ENCODE assay signal across 24 mouse cellular contexts in the genomic region with DNA sequence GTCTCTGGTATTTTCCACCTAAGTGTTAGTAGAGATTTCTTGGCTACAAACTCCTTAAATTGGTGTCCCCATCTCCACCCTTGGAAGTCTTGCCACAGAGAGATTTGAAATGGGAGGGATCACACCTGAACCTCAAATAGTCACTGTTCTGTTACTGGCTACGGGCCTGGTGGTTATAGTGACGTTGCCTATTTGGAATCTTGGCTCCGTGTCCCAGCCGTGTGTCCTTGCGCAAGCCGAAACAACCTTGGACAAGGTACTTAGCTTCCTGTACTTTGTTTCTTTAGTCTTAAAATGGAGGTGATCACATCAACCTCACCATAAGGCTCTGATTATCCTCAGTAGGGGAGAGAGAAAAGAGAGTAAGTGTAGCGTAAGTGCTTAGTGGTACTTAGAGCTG. TPM values are rescaled to one million over a fixed set of nuclear protein-coding genes. Genes with fewer than 3 reads are reported as not detected.
A peak's percentile ranks its signal among the peaks of the same experiment; 100 is the strongest.
DNase-seq lines count a peak whose midpoint lies in the region; ATAC-seq and TF ChIP-seq lines count a peak whose summit lies in the region.
"Had no signal": no experiment of that assay in that cellular context is flagged by ENCODE, and none has a peak within 500 bp of the region (broad histone marks: within the 10 kb centered on the region; RNA-seq: fewer than 3 reads in every experiment).

No protein-coding gene starts in this region.

- no peak overlapping the region for H3K4me3 ChIP-seq in liver, adult 2 months (ENCODE audit: insufficient read depth, low read depth, low read length)
- H3K4me3 ChIP-seq in liver, embryonic 11.5 days (ENCODE audit: low read depth, low read length), result no peak overlapping the region
- H3K4me3 ChIP-seq in hindbrain, embryonic 16.5 days (ENCODE audit: low read length), result no peak overlapping the region
- H3K4me3 ChIP-seq: embryonic facial prominence, embryonic 15.5 days; forebrain, embryonic 12.5 days; heart, embryonic 13.5 days; hindbrain, embryonic 12.5 days; intestine, embryonic 15.5 days; layer of hippocampus, adult 2 months; myocyte; neural tube, embryonic 15.5 days had no signal

- no peaks in the 10 kb centered on the region for H3K27me3 ChIP-seq in liver, adult 2 months (ENCODE audit: control insufficient read depth, insufficient read depth, low read length)
- no peaks in the 10 kb centered on the region for H3K27me3 ChIP-seq in liver, embryonic 11.5 days (replicated peaks; ENCODE audit: control insufficient read depth, insufficient read depth, low read length)
- no peaks in the 10 kb centered on the region for H3K27me3 ChIP-seq in hindbrain, embryonic 16.5 days (replicated peaks; ENCODE audit: control insufficient read depth, insufficient read depth, low read length)
- H3K27me3 ChIP-seq: embryonic facial prominence, embryonic 15.5 days; forebrain, embryonic 12.5 days; heart, embryonic 13.5 days; hindbrain, embryonic 12.5 days; intestine, embryonic 15.5 days; neural tube, embryonic 15.5 days had no signal

- no peaks in the 10 kb centered on the region for H3K36me3 ChIP-seq in liver, adult 2 months (ENCODE audit: control insufficient read depth, insufficient read depth, low read length)
- no peaks in the 10 kb centered on the region for H3K36me3 ChIP-seq in liver, embryonic 11.5 days (ENCODE audit: control insufficient read depth, insufficient read depth, low read length)
- no peaks in the 10 kb centered on the region for H3K36me3 ChIP-seq in hindbrain, embryonic 16.5 days (ENCODE audit: control insufficient read depth, insufficient read depth, low read length)
- H3K36me3 ChIP-seq: embryonic facial prominence, embryonic 15.5 days; forebrain, embryonic 12.5 days; heart, embryonic 13.5 days; hindbrain, embryonic 12.5 days; intestine, embryonic 15.5 days; neural tube, embryonic 15.5 days had no signal

- no peak for TF ChIP-seq CTCF in liver, adult 2 months (IDR thresholded peaks at IDR 0.05; ENCODE audit: low read depth, low read length)

- peak; percentile 46 to 59 for DNase-seq in heart, postnatal 10 days
- no peak for DNase-seq in heart, postnatal 4 days
- DNase-seq in liver, adult 2 months (ENCODE audit: extremely low read depth, low read depth, low spot score), result peak; percentile 82
- no peak for DNase-seq in liver, embryonic 11.5 days (ENCODE audit: low spot score)
- peak; percentile 34 for DNase-seq in fat pad, adult 2 months (ENCODE audit: extremely low read depth, low read depth, low spot score)
- DNase-seq: cerebellum, postnatal 14 days; embryo, embryonic 11 days; gastrocnemius, postnatal 25 days; left cerebral cortex, postnatal 4 days; midbrain, embryonic 14.5 days; right cerebral cortex, postnatal 4 days; thymus, postnatal 25 days had no signal

- no peak overlapping the region for H3K9ac ChIP-seq in liver, adult 2 months (ENCODE audit: low read depth, low read length)
- no peak overlapping the region for H3K9ac ChIP-seq in liver, embryonic 11.5 days (ENCODE audit: low read depth, low read length)
- no peak overlapping the region for H3K9ac ChIP-seq in hindbrain, embryonic 16.5 days (ENCODE audit: low read depth, low read length)
- H3K9ac ChIP-seq: embryonic facial prominence, embryonic 15.5 days; forebrain, embryonic 12.5 days; heart, embryonic 13.5 days; hindbrain, embryonic 12.5 days; intestine, embryonic 15.5 days; liver, embryonic 14.5 days; neural tube, embryonic 15.5 days had no signal

- 32% methylated on average over 7 of the region's 7 CpGs for WGBS in liver, adult 2 months
- 90% methylated on average over 7 of the region's 7 CpGs for WGBS in liver, embryonic 11.5 days
- WGBS in hindbrain, embryonic 16.5 days, result 90% methylated on average over 7 of the region's 7 CpGs

- H3K79me2 ChIP-seq in liver, adult 2 months (ENCODE audit: control insufficient read depth, insufficient read depth, low read length), result no peaks in the 10 kb centered on the region

- no peak for ATAC-seq in liver, embryonic 11.5 days (replicated peaks; ENCODE audit: low FRiP score)
- ATAC-seq in cerebellum, adult (ENCODE audit: insufficient number of reproducible peaks, low FRiP score, low TSS enrichment), result no peak
- no peak for ATAC-seq in hindbrain, embryonic 16.5 days
- ATAC-seq: intestine, embryonic 15.5 days had no signal

- H3K4me1 ChIP-seq in liver, adult 2 months (ENCODE audit: control insufficient read depth, insufficient read depth, low read length), result no peaks in the 10 kb centered on the region
- H3K4me1 ChIP-seq in liver, embryonic 11.5 days (replicated peaks; ENCODE audit: control insufficient read depth, insufficient read depth, low read length), result no peaks in the 10 kb centered on the region
- H3K4me1 ChIP-seq in hindbrain, embryonic 16.5 days (ENCODE audit: control insufficient read depth, insufficient read depth, low read depth, low read length), result no peaks in the 10 kb centered on the region
- H3K4me1 ChIP-seq: embryonic facial prominence, embryonic 15.5 days; forebrain, embryonic 12.5 days; heart, embryonic 13.5 days; hindbrain, embryonic 12.5 days; intestine, embryonic 15.5 days; neural tube, embryonic 15.5 days had no signal

- no peak for TF ChIP-seq POLR2A in liver, adult 2 months (IDR thresholded peaks at IDR 0.05; ENCODE audit: extremely low read depth, insufficient read depth, low read length)

- H3K4me2 ChIP-seq in liver, embryonic 11.5 days, result no peak overlapping the region
- H3K4me2 ChIP-seq in hindbrain, embryonic 16.5 days (ENCODE audit: low read length), result no peak overlapping the region
- H3K4me2 ChIP-seq: embryonic facial prominence, embryonic 15.5 days; forebrain, embryonic 12.5 days; heart, embryonic 13.5 days; hindbrain, embryonic 12.5 days; intestine, embryonic 15.5 days; neural tube, embryonic 15.5 days had no signal

- H3K9me3 ChIP-seq in liver, embryonic 11.5 days (ENCODE audit: control insufficient read depth, low read length), result no peaks in the 10 kb centered on the region
- no peaks in the 10 kb centered on the region for H3K9me3 ChIP-seq in hindbrain, embryonic 16.5 days (ENCODE audit: control insufficient read depth, low read length)
- H3K9me3 ChIP-seq: embryonic facial prominence, embryonic 15.5 days; forebrain, embryonic 12.5 days; heart, embryonic 13.5 days; hindbrain, embryonic 12.5 days; intestine, embryonic 15.5 days; neural tube, embryonic 15.5 days had no signal

- no peak overlapping the region for H3K27ac ChIP-seq in liver, adult 2 months (replicated peaks; ENCODE audit: insufficient read depth, low read depth, low read length)
- H3K27ac ChIP-seq in liver, embryonic 11.5 days (ENCODE audit: low read depth, low read length), result no peak overlapping the region
- no peak overlapping the region for H3K27ac ChIP-seq in hindbrain, embryonic 16.5 days (ENCODE audit: low read depth, low read length)
- H3K27ac ChIP-seq: embryonic facial prominence, embryonic 15.5 days; forebrain, embryonic 12.5 days; heart, embryonic 13.5 days; hindbrain, embryonic 12.5 days; intestine, embryonic 15.5 days; layer of hippocampus, adult 2 months; liver, embryonic 14.5 days; neural tube, embryonic 15.5 days had no signal

- intact Hi-C loops in heart, postnatal 10 days (cut with DNase I), result no loop called here

RNA-seq across cellular contexts. Expression of gene Timp3, which starts 13.7 kb away (rescaled TPM):
- 100 to 1,000 TPM; 112 to 223 TPM for total RNA-seq in heart, postnatal 10 days (2021)
- total RNA-seq in heart, postnatal 4 days (2021), result 100 to 1,000 TPM; 139 to 143 TPM
- 12.8 and 17.6 TPM in 2 replicates for total RNA-seq in liver, adult 2 months (2014; rRNA removed)
- 5.2 and 5.6 TPM in 2 replicates for polyA plus RNA-seq in liver, adult 2 months (2012; rRNA removed)
- 32.3 and 33.2 TPM in 2 replicates for polyA plus RNA-seq in liver, embryonic 11.5 days (2014; fragmentation: Nextera tagmentation; extraction: Ambion mirVana)
- polyA plus RNA-seq in hindbrain, embryonic 16.5 days (2015; fragmentation: Nextera tagmentation; extraction: Ambion mirVana), result 56.1 and 58.9 TPM in 2 replicates
- total RNA-seq: MEL had no signal

Comparison
In these comparisons a context has a peak if more than half of its experiments do, and no peak if none do; other contexts are left out.
1. DNase-seq: peak in heart, postnatal 10 days (2 of 2), liver, adult 2 months (single experiment) and fat pad, adult 2 months (single experiment); none in heart, postnatal 4 days (single experiment) and liver, embryonic 11.5 days (single experiment).